In genomic region chr11:11693446-11693845, GRCm38 (mm10) we compare ENCODE assay signal across 1 mouse cellular context.
TF ChIP-seq lines count a peak whose summit lies in the region.

No protein-coding gene starts in this region.

TF ChIP-seq in MEL, 35 proteins besides CTCF, POLR2A, EP300 and RAD21:
- TF ChIP-seq POLR2AphosphoS2 (IDR thresholded peaks at IDR 0.05; ENCODE audit: low read length): no peak
- TF ChIP-seq HCFC1 (IDR thresholded peaks at IDR 0.05; ENCODE audit: low read depth, low read length): no peak
- no peak for TF ChIP-seq USF2 (IDR thresholded peaks at IDR 0.05; ENCODE audit: borderline replicate concordance in 1 of 2, insufficient read depth in 1 of 2, low read depth in 1 of 2, low read length in 2 of 2)
- TF ChIP-seq ZMIZ1 (IDR thresholded peaks at IDR 0.05; ENCODE audit: low read depth, low read length): no peak
- no peak for TF ChIP-seq E2F4 (IDR thresholded peaks at IDR 0.05; ENCODE audit: borderline replicate concordance, low read depth, low read length)
- TF ChIP-seq ZKSCAN1 (IDR thresholded peaks at IDR 0.05; ENCODE audit: low read depth, low read length): no peak
- TF ChIP-seq ZC3H11A (IDR thresholded peaks at IDR 0.05; ENCODE audit: low read depth, low read length): no peak
- TF ChIP-seq SMC3 (IDR thresholded peaks at IDR 0.05; ENCODE audit: low read depth, low read length): no peak
- TF ChIP-seq POLR2AphosphoS5 (IDR thresholded peaks at IDR 0.05; ENCODE audit: borderline replicate concordance, low read depth, low read length): no peak
- TF ChIP-seq SIN3A (IDR thresholded peaks at IDR 0.05; ENCODE audit: low read length): no peak
- TF ChIP-seq ZNF384 (IDR thresholded peaks at IDR 0.05; ENCODE audit: low read depth, low read length): no peak
- TF ChIP-seq GABPA (IDR thresholded peaks at IDR 0.05; ENCODE audit: low read depth, low read length): no peak
- no peak for TF ChIP-seq MXI1 (IDR thresholded peaks at IDR 0.05; ENCODE audit: low read depth, low read length)
- no peak for TF ChIP-seq MEF2A (IDR thresholded peaks at IDR 0.05; ENCODE audit: extremely low read depth, insufficient replicate concordance, low read depth, low read length, poor library complexity, severe bottlenecking)
- no peak for TF ChIP-seq JUND (IDR thresholded peaks at IDR 0.05; ENCODE audit: low read depth, low read length)
- TF ChIP-seq NELFE (IDR thresholded peaks at IDR 0.05; ENCODE audit: low read depth, low read length): no peak
- TF ChIP-seq CHD1 (IDR thresholded peaks at IDR 0.05; ENCODE audit: low read depth, low read length): no peak
- no peak for TF ChIP-seq ETS1 (IDR thresholded peaks at IDR 0.05; ENCODE audit: low read depth, low read length)
